Mouse (Mus musculus): ENCODE results near the gene Cradd. TPM values are rescaled to one million over a fixed set of nuclear protein-coding genes. Genes with fewer than 3 reads are reported as not detected.

Cradd gene
- polyA plus RNA-seq, 1 experiment from 2014 or later = 13.6 TPM

Other genes with a start within 250 kb of the Cradd start
- 141 and 155 TPM in 2 replicates for gene Socs2, start 93.0 kb upstream of the Cradd start, polyA plus RNA-seq (2014; fragmentation: Nextera tagmentation; extraction: Ambion mirVana)
- 252 and 276 TPM in 2 replicates for gene Mrpl42, start 177.8 kb upstream of the Cradd start, polyA plus RNA-seq (2014; fragmentation: Nextera tagmentation; extraction: Ambion mirVana)
- 369 and 376 TPM in 2 replicates for gene Ube2n, start 191.0 kb upstream of the Cradd start, polyA plus RNA-seq (2014; fragmentation: Nextera tagmentation; extraction: Ambion mirVana)
- 91.5 and 116 TPM in 2 replicates for gene Nudt4, start 240.0 kb upstream of the Cradd start, polyA plus RNA-seq (2014; fragmentation: Nextera tagmentation; extraction: Ambion mirVana)